In the genomic region with DNA sequence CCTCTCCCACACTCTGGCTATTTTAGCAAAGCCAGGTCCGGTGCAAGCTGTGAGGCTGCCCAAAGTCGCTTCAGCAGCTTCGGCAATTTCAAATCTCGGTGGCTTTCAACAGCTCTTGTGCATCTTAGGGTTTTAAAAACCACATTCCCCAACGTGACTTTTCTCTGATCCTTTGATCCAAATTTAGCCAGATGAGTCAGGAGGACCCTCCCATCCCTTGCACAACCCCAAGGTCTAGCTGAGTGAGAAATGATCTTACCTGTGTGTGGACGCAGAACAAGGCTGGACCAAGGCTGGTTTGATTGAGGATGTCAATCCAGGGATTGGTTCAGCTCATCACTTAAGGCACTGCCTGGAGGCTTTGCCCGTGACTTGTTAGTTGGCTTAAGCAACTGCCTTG, we compare ENCODE assay signal across 23 mouse cellular contexts.
DNase-seq lines count a peak whose midpoint lies in the region; ATAC-seq and TF ChIP-seq lines count a peak whose summit lies in the region.
"Had no signal": no experiment of that assay in that cellular context is flagged by ENCODE, and none has a peak within 500 bp of the region (broad histone marks: within the 10 kb centered on the region; RNA-seq: fewer than 3 reads in every experiment).

No protein-coding gene starts in this region.

- H3K36me3 ChIP-seq in kidney, embryonic 16.5 days (ENCODE audit: insufficient read depth, low read length) = no peaks in the 10 kb centered on the region
- H3K36me3 ChIP-seq in intestine, postnatal 0 days (ENCODE audit: control insufficient read depth, insufficient read depth) = peaks cover 21% of the 10 kb centered on the region
- H3K36me3 ChIP-seq: forebrain, embryonic 10.5 days; forebrain, embryonic 15.5 days; hindbrain, embryonic 15.5 days; liver, embryonic 13.5 days; midbrain, embryonic 10.5 days; midbrain, embryonic 15.5 days; stomach, embryonic 15.5 days had no signal

- intact Hi-C loops in gastrocnemius, adult 2 months (cut with DNase I) = no loop called here

- peak overlapping the region; percentile 96 for H3K27ac ChIP-seq in gastrocnemius, adult 2 months
- H3K27ac ChIP-seq in kidney, embryonic 16.5 days (ENCODE audit: low read length) = no peak overlapping the region
- no peak overlapping the region for H3K27ac ChIP-seq in intestine, postnatal 0 days (ENCODE audit: low read depth, low read length)
- H3K27ac ChIP-seq: embryonic facial prominence, embryonic 13.5 days; forebrain, embryonic 10.5 days; forebrain, embryonic 15.5 days; hindbrain, embryonic 15.5 days; liver, embryonic 13.5 days; midbrain, embryonic 10.5 days; midbrain, embryonic 15.5 days; stomach, embryonic 15.5 days had no signal

- no peaks in the 10 kb centered on the region for H3K9me3 ChIP-seq in kidney, embryonic 16.5 days (ENCODE audit: low read length)
- no peaks in the 10 kb centered on the region for H3K9me3 ChIP-seq in intestine, postnatal 0 days (ENCODE audit: control insufficient read depth)
- H3K9me3 ChIP-seq: embryonic facial prominence, embryonic 13.5 days; forebrain, embryonic 10.5 days; forebrain, embryonic 15.5 days; hindbrain, embryonic 15.5 days; liver, embryonic 13.5 days; midbrain, embryonic 10.5 days; midbrain, embryonic 15.5 days; stomach, embryonic 15.5 days had no signal

- H3K27me3 ChIP-seq in kidney, embryonic 16.5 days (ENCODE audit: insufficient read depth, low read length) = no peaks in the 10 kb centered on the region
- H3K27me3 ChIP-seq in intestine, postnatal 0 days (replicated peaks; ENCODE audit: control insufficient read depth, insufficient read depth, low read length) = no peaks in the 10 kb centered on the region
- H3K27me3 ChIP-seq: embryonic facial prominence, embryonic 13.5 days; forebrain, embryonic 15.5 days; hindbrain, embryonic 15.5 days; liver, embryonic 13.5 days; midbrain, embryonic 15.5 days; Patski; stomach, embryonic 15.5 days had no signal

- ATAC-seq in kidney, embryonic 16.5 days (ENCODE audit: low FRiP score, low TSS enrichment) = no peak
- no peak for ATAC-seq in intestine, postnatal 0 days
- ATAC-seq: forebrain, embryonic 15.5 days; midbrain, embryonic 15.5 days; Patski had no signal

- no peak overlapping the region for H3K4me3 ChIP-seq in gastrocnemius, adult 2 months
- H3K4me3 ChIP-seq in kidney, embryonic 16.5 days (ENCODE audit: low read length) = no peak overlapping the region
- H3K4me3 ChIP-seq in intestine, postnatal 0 days (ENCODE audit: low read depth, low read length) = no peak overlapping the region
- H3K4me3 ChIP-seq: embryonic facial prominence, embryonic 13.5 days; forebrain, embryonic 10.5 days; forebrain, embryonic 15.5 days; hindbrain, embryonic 15.5 days; liver, embryonic 13.5 days; midbrain, embryonic 10.5 days; midbrain, embryonic 15.5 days; stomach, embryonic 15.5 days had no signal

- H3K4me1 ChIP-seq in kidney, embryonic 16.5 days (ENCODE audit: insufficient read depth, low read length) = peaks cover 47% of the 10 kb centered on the region
- H3K4me1 ChIP-seq in intestine, postnatal 0 days (replicated peaks; ENCODE audit: control insufficient read depth, insufficient read depth, low read length) = peaks cover 3% of the 10 kb centered on the region; the same call in 1 of the 2 replicates

- 69% methylated on average over 7 of the region's 7 CpGs for WGBS in kidney, embryonic 16.5 days
- WGBS in intestine, postnatal 0 days = 81% methylated on average over 7 of the region's 7 CpGs

- H3K9ac ChIP-seq in kidney, embryonic 16.5 days (replicated peaks; ENCODE audit: low read length) = 0 out of 2 replicates have a peak overlapping the region, but pooled peaks have one; percentile 15
- no peak overlapping the region for H3K9ac ChIP-seq in intestine, postnatal 0 days (ENCODE audit: low read depth, low read length)
- H3K9ac ChIP-seq: embryonic facial prominence, embryonic 13.5 days; forebrain, embryonic 15.5 days; hindbrain, embryonic 15.5 days; liver, embryonic 13.5 days; midbrain, embryonic 15.5 days; stomach, embryonic 15.5 days had no signal

- no peak overlapping the region for H3K4me2 ChIP-seq in kidney, embryonic 16.5 days (replicated peaks; ENCODE audit: low read depth, low read length)
- no peak overlapping the region for H3K4me2 ChIP-seq in intestine, postnatal 0 days (replicated peaks; ENCODE audit: low read depth)
- H3K4me2 ChIP-seq: embryonic facial prominence, embryonic 13.5 days; forebrain, embryonic 15.5 days; hindbrain, embryonic 15.5 days; liver, embryonic 13.5 days; midbrain, embryonic 15.5 days; stomach, embryonic 15.5 days had no signal

- no peak for TF ChIP-seq CTCF in gastrocnemius, adult 2 months (IDR thresholded peaks at IDR 0.05)
- TF ChIP-seq CTCF in intestine, postnatal 0 days (IDR thresholded peaks at IDR 0.05; ENCODE audit: low read depth) = no peak

- DNase-seq in gastrocnemius, adult 2 months = no peak
- DNase-seq in gastrocnemius, postnatal 25 days = no peak
- DNase-seq in kidney, adult 18-20 months = no peak
- DNase-seq in NIH3T3 (ENCODE audit: low read depth) = peak; percentile 40
- peak; percentile 56 for DNase-seq in naive thymus-derived CD4-positive, alpha-beta T cell, adult 2 months (ENCODE audit: low read depth)
- DNase-seq: cerebellum, adult 11 months; cerebellum, postnatal 10 days; kidney, postnatal 25 days; left cerebral cortex, postnatal 4 days; liver, embryonic 13.5 days; lung, adult 2 months; lung, postnatal 10 days; right cerebral cortex, postnatal 25 days had no signal

Comparison
In these comparisons a context has a peak if more than half of its experiments do, and no peak if none do; other contexts are left out.
1. DNase-seq: peak in NIH3T3 (single experiment) and naive thymus-derived CD4-positive, alpha-beta T cell, adult 2 months (single experiment); none in gastrocnemius, adult 2 months (single experiment), gastrocnemius, postnatal 25 days (single experiment) and kidney, adult 18-20 months (single experiment).